Mouse (Mus musculus) mouse trophoblast stem cell (cell line): ENCODE results near the gene Trpm2.

Experiments used
- in situ Hi-C, 2 experiments: fragments of 300-500 bp; cut with MseI, MboI; formaldehyde crosslinking; loops; 2 replicates in 1 of 2; 3 replicates in 1 of 2; pipeline ENCODE4 v1.15.1; 2025

Trpm2 gene

GRCm38 (mm10) chr10:77902894-77903715 is 67.3 kb downstream of the Trpm2 start:
- in situ Hi-C loops, result no loop called here

- in situ Hi-C loops, result no loop called here
Observed at GRCm38 (mm10) chr10:77902211-77902893, 68.0 kb downstream of the Trpm2 start, which contains the start of gene Lrrc3. Lrrc3 (minus strand) TSS chr10:77902536.

- in situ Hi-C loops, result no loop called here
Observed at GRCm38 (mm10) chr10:77901871-77902210, 68.5 kb downstream of the Trpm2 start.

- in situ Hi-C loops, result no loop called here
Observed at GRCm38 (mm10) chr10:77900903-77901818, 69.2 kb downstream of the Trpm2 start.

GRCm38 (mm10) chr10:77900126-77900525 is 70.2 kb downstream of the Trpm2 start:
- in situ Hi-C loops, result no loop called here

GRCm38 (mm10) chr10:77895562-77895961 is 74.8 kb downstream of the Trpm2 start:
- in situ Hi-C loops, result no loop called here

- in situ Hi-C loops, result no loop called here
Observed at GRCm38 (mm10) chr10:77890987-77891565, 79.3 kb downstream of the Trpm2 start.

- in situ Hi-C loops, result no loop called here
Observed at GRCm38 (mm10) chr10:77886007-77886747, 84.2 kb downstream of the Trpm2 start.

GRCm38 (mm10) chr10:77882553-77882952 is 87.8 kb downstream of the Trpm2 start:
- in situ Hi-C loops, result no loop called here

- in situ Hi-C loops, result no loop called here
Observed at GRCm38 (mm10) chr10:77880305-77880704, 90.1 kb downstream of the Trpm2 start.

GRCm38 (mm10) chr10:77878985-77879384 is 91.4 kb downstream of the Trpm2 start:
- in situ Hi-C loops, result no loop called here

- in situ Hi-C loops, result no loop called here
Observed at GRCm38 (mm10) chr10:77869651-77870050, 100.7 kb downstream of the Trpm2 start.

GRCm38 (mm10) chr10:77867546-77867945 is 102.8 kb downstream of the Trpm2 start:
- in situ Hi-C loops, result no loop called here

GRCm38 (mm10) chr10:77864762-77865143 is 105.6 kb downstream of the Trpm2 start:
- in situ Hi-C loops, result no loop called here

GRCm38 (mm10) chr10:77864067-77864761 is 106.1 kb downstream of the Trpm2 start:
- in situ Hi-C loops, result no loop called here

GRCm38 (mm10) chr10:77861675-77862074 is 108.7 kb downstream of the Trpm2 start, which contains the start of gene Gm3285:
Gm3285 (plus strand) TSS chr10:77861975.
- in situ Hi-C loops, result no loop called here
